Mouse (Mus musculus) embryonic facial prominence, embryonic 11.5 days (tissue): ENCODE data around the gene 3100002H09Rik. TPM values are rescaled to one million over a fixed set of nuclear protein-coding genes. Genes with fewer than 3 reads are reported as not detected.

ENCODE experiments used
- ATAC-seq: fragments of 200-750 bp; cut with Nextera tagmentation; replicated peaks from 2 replicates; pipeline ENCODE4 v1.8.0; 2017; ENCODE audit warnings: low read depth; ENCODE audit not compliant: insufficient number of reproducible peaks, low FRiP score, low TSS enrichment
- DNase-seq: peaks from one replicate; pipeline ENCODE4 v3.0.0-alpha.2; 2015; ENCODE audit warnings: low spot score
- H3K27ac ChIP-seq: fragments of 300-500 bp; sonication (generic); replicated peaks from 2 replicates; pipeline ENCODE4 v1.5.1; 2014; ENCODE audit warnings: mild to moderate bottlenecking, low read depth, low read length, control low read depth
- H3K27me3 ChIP-seq: fragments of 300-500 bp; sonication (generic); 2 replicates; pipeline ENCODE4 v1.6.1; 2014; ENCODE audit warnings: mild to moderate bottlenecking, low read length, moderate library complexity, mixed read lengths; ENCODE audit not compliant: control insufficient read depth, insufficient read depth
- H3K36me3 ChIP-seq: fragments of 300-500 bp; sonication (generic); replicated peaks from 2 replicates; pipeline ENCODE4 v1.6.1; 2014; ENCODE audit warnings: low read depth, mild to moderate bottlenecking, low read length, moderate library complexity, mixed read lengths; ENCODE audit not compliant: control insufficient read depth, insufficient read depth
- H3K4me1 ChIP-seq: fragments of 300-500 bp; sonication (generic); 2 replicates; pipeline ENCODE4 v1.6.1; 2014; ENCODE audit warnings: low read length, mixed read lengths; ENCODE audit not compliant: control insufficient read depth, insufficient read depth
- H3K4me2 ChIP-seq: fragments of 300-500 bp; sonication (generic); 2 replicates; pipeline ENCODE4 v1.6.1; 2014; ENCODE audit warnings: low read depth, mild to moderate bottlenecking, control low read depth, low read length, moderate library complexity
- H3K4me3 ChIP-seq: fragments of 300-500 bp; sonication (generic); 2 replicates; pipeline ENCODE4 v1.5.1; 2014; ENCODE audit warnings: low read depth, low read length, control low read depth
- H3K9ac ChIP-seq: fragments of 300-500 bp; sonication (generic); replicated peaks from 2 replicates; pipeline ENCODE4 v1.6.1; 2014; ENCODE audit warnings: mild to moderate bottlenecking, control low read depth, low read length
- H3K9me3 ChIP-seq: fragments of 300-500 bp; sonication (generic); replicated peaks from 2 replicates; pipeline ENCODE4 v1.6.1; 2016; ENCODE audit warnings: mild to moderate bottlenecking, low read length, inconsistent platforms, mixed read lengths; ENCODE audit not compliant: control insufficient read depth
- WGBS: fragments of 180-500 bp; shearing (Covaris S2); extraction: QIAGEN DNeasy Blood & Tissue Kit; methylation state at CpG from one replicate; pipeline ENCODE4 v1.1.7; 2014; 5-methylcytosine and 5-hydroxymethylcytosine counted together
- polyA plus RNA-seq: library from polyadenylated mRNA; unstranded; fragments of >200 nt; fragmentation: Nextera tagmentation; extraction: Ambion mirVana; gene quantifications from 2 replicates; pipeline ENCODE4 v1.2.1, GENCODE M21; 2014

The 3100002H09Rik gene
- polyA plus RNA-seq, 1 experiment from 2014 or later = not detected

- Histone ChIP-seq H3K9me3 (no peaks in the 10 kb centered on the region), H3K36me3 (no peaks in the 10 kb centered on the region), H3K27ac (no peak overlapping the region), H3K27me3 (no peaks in the 10 kb centered on the region), H3K4me1 (no peaks in the 10 kb centered on the region), H3K4me2 (no peak overlapping the region), H3K9ac (no peak overlapping the region), H3K4me3 (no peak overlapping the region)
- peak; percentile 51; the same call in 1 of the 2 replicates for ATAC-seq
- DNase-seq = peak; percentile 38
- 0% methylated on average over 1 of the region's 1 CpGs for WGBS
Observed at GRCm38 (mm10) chr4:124614189-124614588, 3.6 kb upstream of the 3100002H09Rik start.

- Histone ChIP-seq H3K9ac (no peak overlapping the region), H3K4me2 (no peak overlapping the region), H3K27ac (no peak overlapping the region), H3K4me3 (no peak overlapping the region), H3K36me3 (no peaks in the 10 kb centered on the region), H3K4me1 (no peaks in the 10 kb centered on the region), H3K27me3 (no peaks in the 10 kb centered on the region), H3K9me3 (no peaks in the 10 kb centered on the region)
- DNase-seq (no peak), ATAC-seq (no peak)
- 60% methylated on average over 4 of the region's 4 CpGs for WGBS
Observed at GRCm38 (mm10) chr4:124611768-124612167, 1.2 kb upstream of the 3100002H09Rik start.

- Histone ChIP-seq H3K4me2 (no peak overlapping the region), H3K36me3 (no peaks in the 10 kb centered on the region), H3K27me3 (no peaks in the 10 kb centered on the region), H3K4me3 (no peak overlapping the region), H3K9me3 (no peaks in the 10 kb centered on the region), H3K27ac (no peak overlapping the region), H3K4me1 (no peaks in the 10 kb centered on the region), H3K9ac (no peak overlapping the region)
- WGBS = 74% methylated on average over 2 of the region's 2 CpGs
- no peak for DNase-seq
- no peak for ATAC-seq
Observed at GRCm38 (mm10) chr4:124610066-124610465, 537 bp downstream of the 3100002H09Rik start.

GRCm38 (mm10) chr4:124607166-124607565, 3.4 kb downstream of the 3100002H09Rik start:
- ATAC-seq (no peak), DNase-seq (no peak)
- no peaks in the 10 kb centered on the region for H3K36me3 ChIP-seq
- H3K9me3 ChIP-seq = no peaks in the 10 kb centered on the region
- no peak overlapping the region for H3K9ac ChIP-seq
- 64% methylated on average over 8 of the region's 8 CpGs for WGBS
- H3K27ac ChIP-seq = no peak overlapping the region
- H3K27me3 ChIP-seq = 0 out of 2 replicates have a peak, but pooled peaks cover 2% of the 10 kb centered on the region
- H3K4me1 ChIP-seq = no peaks in the 10 kb centered on the region
- no peak overlapping the region for H3K4me3 ChIP-seq
- H3K4me2 ChIP-seq = no peak overlapping the region

GRCm38 (mm10) chr4:124606180-124606579, 4.4 kb downstream of the 3100002H09Rik start:
- Histone ChIP-seq H3K36me3 (no peaks in the 10 kb centered on the region), H3K9ac (no peak overlapping the region), H3K9me3 (no peaks in the 10 kb centered on the region), H3K27ac (no peak overlapping the region), H3K4me2 (no peak overlapping the region), H3K4me1 (no peaks in the 10 kb centered on the region), H3K27me3 (0 out of 2 replicates have a peak, but pooled peaks cover 2% of the 10 kb centered on the region), H3K4me3 (no peak overlapping the region)
- ATAC-seq (0 out of 2 replicates have a peak, but pooled peaks have one; percentile 39), DNase-seq (no peak)
- WGBS = 78% methylated on average over 3 of the region's 3 CpGs

GRCm38 (mm10) chr4:124605255-124605654, 5.3 kb downstream of the 3100002H09Rik start:
- Histone ChIP-seq H3K4me1 (no peaks in the 10 kb centered on the region), H3K9me3 (no peaks in the 10 kb centered on the region), H3K4me3 (no peak overlapping the region), H3K36me3 (no peaks in the 10 kb centered on the region), H3K9ac (no peak overlapping the region), H3K27me3 (0 out of 2 replicates have a peak, but pooled peaks cover 2% of the 10 kb centered on the region), H3K27ac (no peak overlapping the region), H3K4me2 (no peak overlapping the region)
- DNase-seq = no peak
- WGBS = 59% methylated on average over 5 of the region's 5 CpGs
- ATAC-seq = no peak

GRCm38 (mm10) chr4:124603712-124604111, 6.9 kb downstream of the 3100002H09Rik start:
- no peaks in the 10 kb centered on the region for H3K4me1 ChIP-seq
- H3K9ac ChIP-seq = no peak overlapping the region
- H3K9me3 ChIP-seq = no peaks in the 10 kb centered on the region
- ATAC-seq (no peak), DNase-seq (no peak)
- H3K4me3 ChIP-seq = no peak overlapping the region
- 34% methylated on average over 9 of the region's 9 CpGs for WGBS
- H3K36me3 ChIP-seq = no peaks in the 10 kb centered on the region
- no peak overlapping the region for H3K4me2 ChIP-seq
- 0 out of 2 replicates have a peak, but pooled peaks cover 2% of the 10 kb centered on the region for H3K27me3 ChIP-seq
- no peak overlapping the region for H3K27ac ChIP-seq

- 77% methylated on average over 9 of the region's 9 CpGs for WGBS
Observed at GRCm38 (mm10) chr4:124595929-124596328, 14.7 kb downstream of the 3100002H09Rik start.

More at GRCm38 (mm10) chr4:124595929-124596328, 14.7 kb downstream of the 3100002H09Rik start:
- H3K27ac ChIP-seq = no peak overlapping the region
- H3K36me3 ChIP-seq = no peaks in the 10 kb centered on the region
- no peaks in the 10 kb centered on the region for H3K27me3 ChIP-seq
- H3K4me3 ChIP-seq = no peak overlapping the region
- H3K9ac ChIP-seq = no peak overlapping the region
- no peaks in the 10 kb centered on the region for H3K9me3 ChIP-seq
- ATAC-seq = no peak
- no peak for DNase-seq
- no peak overlapping the region for H3K4me2 ChIP-seq
- H3K4me1 ChIP-seq = no peaks in the 10 kb centered on the region
